Mouse (Mus musculus): Measurements from ENCODE around the gene Dpp10.

The Dpp10 gene

GRCm38 (mm10) chr1:123919606-123920005 is 125.8 kb downstream of the Dpp10 start:
- DNase-seq (ENCODE audit: low read depth in 2 of 2, low spot score in 2 of 2) = no peak

GRCm38 (mm10) chr1:123902628-123903027 is 142.7 kb downstream of the Dpp10 start:
- DNase-seq (ENCODE audit: low read depth in 2 of 2, low spot score in 2 of 2) = no peak

GRCm38 (mm10) chr1:123901218-123901617 is 144.1 kb downstream of the Dpp10 start:
- DNase-seq (ENCODE audit: low read depth in 2 of 2, low spot score in 2 of 2) = no peak

GRCm38 (mm10) chr1:123887243-123887642 is 158.1 kb downstream of the Dpp10 start:
- no peak for DNase-seq (ENCODE audit: low read depth in 2 of 2, low spot score in 2 of 2)

- no peak for DNase-seq (ENCODE audit: low read depth in 2 of 2, low spot score in 2 of 2)
Observed at GRCm38 (mm10) chr1:123846881-123847280, 198.5 kb downstream of the Dpp10 start.

- DNase-seq (ENCODE audit: low read depth in 2 of 2, low spot score in 2 of 2) = no peak
Observed at GRCm38 (mm10) chr1:123801206-123801605, 244.2 kb downstream of the Dpp10 start.

GRCm38 (mm10) chr1:123765511-123765910 is 279.8 kb downstream of the Dpp10 start:
- no peak for DNase-seq (ENCODE audit: low read depth in 2 of 2, low spot score in 2 of 2)

GRCm38 (mm10) chr1:123762272-123762671 is 283.1 kb downstream of the Dpp10 start:
- DNase-seq (ENCODE audit: low read depth in 2 of 2, low spot score in 2 of 2) = no peak

- no peak for DNase-seq (ENCODE audit: low read depth in 2 of 2, low spot score in 2 of 2)
Observed at GRCm38 (mm10) chr1:123756055-123756454, 289.3 kb downstream of the Dpp10 start.

GRCm38 (mm10) chr1:123707292-123707691 is 338.1 kb downstream of the Dpp10 start:
- DNase-seq (ENCODE audit: low read depth in 2 of 2, low spot score in 2 of 2) = no peak

GRCm38 (mm10) chr1:123658409-123658808 is 386.9 kb downstream of the Dpp10 start:
- no peak for DNase-seq (ENCODE audit: low read depth in 2 of 2, low spot score in 2 of 2)

GRCm38 (mm10) chr1:123656607-123657006 is 388.8 kb downstream of the Dpp10 start:
- no peak for DNase-seq (ENCODE audit: low read depth in 2 of 2, low spot score in 2 of 2)

GRCm38 (mm10) chr1:123637897-123638296 is 407.5 kb downstream of the Dpp10 start:
- no peak for DNase-seq (ENCODE audit: low read depth in 2 of 2, low spot score in 2 of 2)

- DNase-seq (ENCODE audit: low read depth in 2 of 2, low spot score in 2 of 2) = no peak
Observed at GRCm38 (mm10) chr1:123628268-123628667, 417.1 kb downstream of the Dpp10 start.

GRCm38 (mm10) chr1:123584857-123585256 is 460.5 kb downstream of the Dpp10 start:
- no peak for DNase-seq (ENCODE audit: low read depth in 2 of 2, low spot score in 2 of 2)

- DNase-seq (ENCODE audit: low read depth in 2 of 2, low spot score in 2 of 2) = no peak
Observed at GRCm38 (mm10) chr1:123580112-123580511, 465.2 kb downstream of the Dpp10 start.

- no peak for DNase-seq (ENCODE audit: low read depth in 2 of 2, low spot score in 2 of 2)
Observed at GRCm38 (mm10) chr1:123573713-123574112, 471.6 kb downstream of the Dpp10 start.

GRCm38 (mm10) chr1:123542496-123542895 is 502.9 kb downstream of the Dpp10 start:
- no peak for DNase-seq (ENCODE audit: low read depth in 2 of 2, low spot score in 2 of 2)

- no peak for DNase-seq (ENCODE audit: low read depth in 2 of 2, low spot score in 2 of 2)
Observed at GRCm38 (mm10) chr1:123467729-123468128, 577.6 kb downstream of the Dpp10 start.

GRCm38 (mm10) chr1:123414163-123414562 is 631.2 kb downstream of the Dpp10 start:
- DNase-seq (ENCODE audit: low read depth in 2 of 2, low spot score in 2 of 2) = no peak

- no peak for DNase-seq (ENCODE audit: low read depth in 2 of 2, low spot score in 2 of 2)
Observed at GRCm38 (mm10) chr1:123351300-123351699, 694.1 kb downstream of the Dpp10 start.

- DNase-seq (ENCODE audit: low read depth in 2 of 2, low spot score in 2 of 2) = no peak
Observed at GRCm38 (mm10) chr1:123337877-123338276, 707.5 kb downstream of the Dpp10 start.

GRCm38 (mm10) chr1:123316886-123317285 is 728.5 kb downstream of the Dpp10 start:
- no peak for DNase-seq (ENCODE audit: low read depth in 2 of 2, low spot score in 2 of 2)

Data from CD8-positive naive resting alpha-beta T cell, adult 2 months (primary cell).